Mouse (Mus musculus): ENCODE data around the gene Slc23a4.

- TF ChIP-seq CTCF (IDR thresholded peaks at IDR 0.05; ENCODE audit: extremely low read depth, insufficient read length, insufficient replicate concordance, low read depth, low read length) (no peak), POLR2A (IDR thresholded peaks at IDR 0.05; ENCODE audit: low read depth, low read length) (no peak)
Measured at GRCm38 (mm10) chr6:34920631-34921030, 67.6 kb downstream of the Slc23a4 start.

All from small intestine, adult 2 months (tissue).